Mouse (Mus musculus) MEL-GATA-1-ER (cell line): ENCODE measurements around the gene Hoxc11.

Experiments
- DNase-seq: peaks from one replicate; pipeline ENCODE4 v3.0.0-alpha.2; 2012; ENCODE audit warnings: low read depth; ENCODE audit errors: extremely low read depth

Gene Hoxc11

DNA sequence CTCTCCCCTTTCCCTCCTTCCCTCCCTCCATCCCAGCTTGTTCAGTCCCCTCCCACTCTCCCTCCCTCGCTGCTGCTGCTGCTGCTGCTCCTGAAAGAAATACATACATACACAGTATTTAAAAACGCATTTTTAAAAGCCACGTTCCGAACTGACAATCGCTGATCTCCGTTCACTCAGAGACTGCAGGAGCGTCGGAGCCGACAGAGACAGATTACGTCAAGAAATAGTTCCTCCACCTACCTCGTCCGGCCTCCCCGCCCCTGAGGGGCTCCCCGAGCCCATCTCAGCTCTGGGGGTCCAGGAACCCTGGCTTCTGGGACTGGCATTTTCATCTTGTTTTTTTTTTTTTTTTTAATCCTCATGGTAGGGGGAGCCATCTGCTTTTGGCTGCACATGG lies 26.7 kb downstream of the Hoxc11 start:
- no peak for DNase-seq

- DNase-seq = no peak
Measured at GRCm38 (mm10) chr15:102981379-102982288, 27.4 kb downstream of the Hoxc11 start.

GRCm38 (mm10) chr15:102983716-102984115 lies 29.5 kb downstream of the Hoxc11 start:
- no peak for DNase-seq

DNA sequence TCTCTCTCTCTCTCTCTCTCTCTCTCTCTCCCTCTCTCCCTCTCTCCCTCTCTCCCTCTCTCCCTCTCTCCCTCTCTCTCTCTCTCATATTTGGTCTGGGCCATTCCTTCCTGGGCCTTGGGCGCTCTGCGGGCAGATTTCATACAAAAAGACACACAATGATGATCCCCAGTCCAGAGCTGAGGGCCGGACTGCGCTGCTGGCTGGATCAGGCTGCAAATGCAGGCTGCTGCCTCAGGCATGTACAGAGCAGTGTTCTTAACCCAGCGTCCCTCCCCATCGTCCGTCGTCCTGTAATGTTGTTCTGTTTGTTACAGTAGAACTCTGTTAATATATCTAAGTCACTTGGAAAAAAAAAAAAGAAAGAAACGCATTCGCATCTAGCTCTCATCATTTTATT lies 30.3 kb downstream of the Hoxc11 start:
- no peak for DNase-seq

- no peak for DNase-seq
Measured at GRCm38 (mm10) chr15:102984925-102985324, 30.7 kb downstream of the Hoxc11 start.

GRCm38 (mm10) chr15:102987124-102987833 lies 33.1 kb downstream of the Hoxc11 start:
- no peak for DNase-seq

DNA sequence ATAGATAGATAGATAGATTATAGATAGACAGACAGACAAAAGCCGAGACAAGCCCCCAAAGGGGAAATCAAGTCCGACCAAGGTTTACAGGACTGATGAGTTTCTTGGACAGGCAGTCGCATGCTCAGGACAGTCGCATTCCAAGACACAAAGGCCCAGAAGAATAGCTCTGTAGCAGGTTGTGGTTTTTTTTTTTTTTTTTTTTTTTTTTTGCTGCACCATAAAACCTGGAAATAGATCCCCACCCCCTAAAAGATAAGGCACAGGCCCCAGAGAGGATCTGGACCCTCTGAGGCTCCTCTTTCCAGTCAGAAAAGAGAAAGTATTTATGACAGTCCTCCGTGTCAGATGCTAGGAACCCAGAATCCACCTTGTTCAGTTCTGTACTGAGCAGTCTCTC lies 33.9 kb downstream of the Hoxc11 start:
- DNase-seq = no peak

DNA sequence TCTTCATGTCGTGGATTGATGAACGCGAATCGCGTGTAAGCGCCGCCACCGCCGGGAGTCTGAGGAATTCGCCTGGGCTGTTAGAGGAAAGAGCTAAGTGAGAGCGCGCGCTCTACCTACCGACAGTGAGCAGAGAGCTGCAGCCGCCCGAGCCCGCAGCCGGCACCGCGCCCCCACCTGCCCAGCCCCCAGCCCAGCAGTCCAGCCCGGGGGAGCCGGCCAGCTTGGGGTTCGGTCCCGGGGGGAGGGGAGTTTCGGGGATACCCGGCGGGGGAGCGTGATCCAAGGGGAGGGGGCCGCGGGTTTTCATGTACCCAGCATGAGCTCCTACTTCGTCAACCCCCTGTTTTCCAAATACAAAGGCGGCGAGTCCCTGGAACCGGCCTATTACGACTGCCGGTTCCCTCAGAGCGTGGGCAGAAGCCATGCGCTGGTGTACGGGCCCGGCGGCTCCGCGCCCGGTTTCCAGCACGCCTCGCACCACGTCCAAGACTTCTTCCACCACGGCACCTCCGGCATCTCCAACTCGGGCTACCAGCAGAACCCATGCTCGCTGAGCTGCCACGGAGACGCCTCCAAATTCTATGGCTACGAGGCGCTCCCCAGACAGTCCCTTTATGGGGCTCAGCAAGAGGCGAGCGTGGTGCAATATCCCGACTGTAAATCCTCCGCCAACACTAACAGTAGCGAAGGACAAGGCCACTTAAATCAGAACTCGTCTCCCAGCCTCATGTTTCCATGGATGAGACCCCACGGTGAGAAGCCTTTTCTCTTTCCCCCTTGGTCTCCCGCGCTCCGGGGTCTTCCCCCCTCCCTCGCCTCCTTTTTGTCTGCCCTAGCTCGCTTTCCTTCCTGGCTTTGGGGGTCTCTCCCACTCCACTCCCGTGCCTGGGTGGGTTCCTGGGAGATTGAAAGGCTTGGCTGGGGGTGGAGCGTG lies 36.5 kb downstream of the Hoxc11 start, which contains the start of gene Hoxc8:
Gene Hoxc8, plus strand, starts transcription at position 147 of the 937 bp plus-strand sequence.
- DNase-seq = no peak

GRCm38 (mm10) chr15:102991782-102992181 lies 37.6 kb downstream of the Hoxc11 start:
- no peak for DNase-seq

DNA sequence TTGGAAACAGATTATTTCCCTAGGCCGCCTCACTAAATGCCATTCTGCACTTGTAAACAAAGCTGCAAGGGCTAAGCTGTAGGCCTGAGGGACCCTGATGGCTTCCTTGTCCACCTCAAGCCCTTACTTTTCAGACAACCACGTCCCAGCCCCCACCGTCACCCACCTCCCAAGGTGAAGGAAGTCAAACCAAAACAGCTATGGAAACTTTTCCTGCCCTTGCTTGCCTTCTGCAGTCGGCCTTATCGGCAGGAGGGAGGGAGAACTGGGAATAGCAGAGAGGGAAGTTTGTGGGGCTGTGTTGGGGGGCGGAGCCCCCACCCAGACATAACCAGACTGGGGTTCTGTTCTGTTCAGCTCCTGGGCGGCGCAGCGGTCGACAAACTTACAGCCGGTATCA lies 38.0 kb downstream of the Hoxc11 start:
- no peak for DNase-seq

- no peak for DNase-seq
Measured at GRCm38 (mm10) chr15:102992863-102993262, 38.6 kb downstream of the Hoxc11 start.

DNA sequence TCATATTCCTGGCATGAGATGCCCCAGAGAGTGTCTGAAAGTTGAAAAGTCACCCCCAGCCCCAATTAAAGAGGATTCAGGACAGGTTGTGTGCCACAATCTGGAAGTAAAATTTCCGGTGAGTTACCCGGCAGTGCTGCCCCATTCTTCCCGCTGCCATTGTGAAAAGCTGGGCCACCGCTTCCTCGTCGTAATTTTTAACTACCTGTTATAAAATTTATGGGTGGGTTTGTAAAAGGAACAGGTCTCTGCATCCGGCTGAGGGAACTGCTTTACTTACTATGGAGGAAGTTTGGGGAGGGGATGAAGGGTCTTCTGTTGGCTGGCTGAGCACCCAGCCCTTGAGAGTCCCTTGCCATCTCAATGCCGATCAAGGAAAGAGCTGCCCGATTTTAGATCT lies 42.3 kb downstream of the Hoxc11 start:
- no peak for DNase-seq

- no peak for DNase-seq
Measured at GRCm38 (mm10) chr15:102997431-102997830, 43.2 kb downstream of the Hoxc11 start.

GRCm38 (mm10) chr15:102997939-102998355 lies 43.7 kb downstream of the Hoxc11 start, which contains the start of gene Hoxc6:
TSS of gene Hoxc6 (plus strand) at chr15:102998257.
- DNase-seq = no peak

DNA sequence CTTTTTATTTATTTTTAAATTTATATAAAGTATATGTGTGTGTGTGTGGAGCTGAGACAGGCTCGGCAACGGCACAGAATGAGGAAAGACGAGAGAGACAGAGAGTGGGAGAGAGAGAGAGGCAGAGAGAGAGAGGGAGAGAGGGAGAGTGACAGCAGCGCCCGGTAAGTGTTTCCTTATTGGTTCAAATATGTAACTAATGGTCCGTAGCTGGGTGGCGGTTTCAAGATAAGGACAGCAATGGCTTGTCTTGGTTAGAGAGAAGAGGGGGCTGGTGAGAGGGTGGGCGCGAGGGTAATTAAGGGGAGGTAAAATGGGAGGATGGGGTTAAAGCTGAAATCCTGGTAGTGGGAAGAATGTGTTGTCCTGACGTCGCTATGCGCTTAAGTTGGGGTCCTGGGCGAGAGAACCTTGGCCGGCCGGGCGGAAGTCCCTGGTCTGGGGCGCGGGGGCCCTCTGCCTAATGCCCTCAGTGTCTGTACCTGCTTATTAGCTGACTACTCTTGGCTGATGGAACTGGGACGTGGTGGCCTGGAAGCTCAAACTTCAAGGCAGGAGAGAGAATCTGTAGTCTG lies 44.5 kb downstream of the Hoxc11 start:
- DNase-seq = peak; percentile 96

GRCm38 (mm10) chr15:102999183-102999831 lies 45.1 kb downstream of the Hoxc11 start:
- peak; percentile 94 for DNase-seq

DNA sequence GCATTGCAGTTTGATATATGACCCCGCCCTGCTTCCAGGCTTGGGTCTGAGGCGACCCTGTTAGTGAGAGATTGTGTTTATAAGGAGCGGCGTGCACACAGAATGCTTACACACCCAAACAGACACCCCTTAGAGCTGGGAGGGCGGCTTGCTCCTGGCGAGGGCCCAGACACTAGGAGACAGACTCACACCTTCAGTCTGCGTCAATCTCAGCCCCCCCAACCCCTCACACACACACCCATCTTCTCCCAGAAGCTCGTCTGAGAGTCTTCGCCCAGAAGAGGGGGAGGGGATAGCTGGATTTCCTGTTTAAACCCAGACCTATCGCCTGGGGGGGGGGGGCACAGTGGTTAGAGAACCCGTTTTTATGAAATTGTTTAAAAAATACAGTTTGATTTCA lies 45.7 kb downstream of the Hoxc11 start:
- DNase-seq = no peak

DNA sequence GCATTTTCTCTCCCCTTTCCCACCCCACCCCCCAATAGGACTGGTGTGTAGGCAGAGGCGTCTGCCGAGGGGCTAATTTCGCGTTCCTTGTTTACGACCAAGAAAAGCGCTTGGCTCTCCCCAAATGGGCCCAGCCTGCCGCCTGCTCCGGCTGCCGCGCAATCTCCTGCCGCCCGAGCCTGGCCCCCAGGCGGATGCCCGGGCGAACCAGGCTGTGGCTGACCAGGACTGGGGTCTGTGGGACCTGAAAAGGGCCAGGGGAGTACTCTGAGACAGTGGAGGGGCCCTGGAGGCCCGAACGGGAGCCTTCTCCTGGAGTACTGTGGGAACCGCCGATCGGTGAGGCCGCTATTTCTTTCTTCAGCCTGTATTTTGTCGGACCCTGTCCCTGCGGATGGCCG lies 46.3 kb downstream of the Hoxc11 start:
- no peak for DNase-seq

DNA sequence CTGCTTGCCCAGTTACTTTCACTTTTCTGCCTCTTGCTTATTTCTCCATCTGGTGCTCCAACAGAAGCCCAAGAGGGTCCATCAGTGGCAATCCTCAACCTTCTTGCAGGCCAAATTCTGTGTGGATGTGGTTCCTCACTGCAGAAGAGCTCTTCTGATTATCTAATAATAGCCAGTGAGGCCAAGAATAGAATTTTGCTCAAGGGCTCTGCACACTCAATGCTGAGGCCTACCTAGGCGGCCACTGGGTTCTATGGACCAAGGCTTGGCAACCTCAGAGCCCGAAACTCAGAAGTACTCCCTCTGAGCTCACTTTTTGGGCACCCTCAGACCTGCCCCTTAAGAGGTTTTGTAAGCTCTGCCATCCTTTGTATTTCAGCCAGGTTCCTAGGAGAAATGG lies 47.1 kb downstream of the Hoxc11 start:
- DNase-seq = no peak

- DNase-seq = no peak
Measured at GRCm38 (mm10) chr15:103002156-103002555, 47.9 kb downstream of the Hoxc11 start.
